Comparison of ENCODE assay signal across 18 mouse cellular contexts in the genomic region with DNA sequence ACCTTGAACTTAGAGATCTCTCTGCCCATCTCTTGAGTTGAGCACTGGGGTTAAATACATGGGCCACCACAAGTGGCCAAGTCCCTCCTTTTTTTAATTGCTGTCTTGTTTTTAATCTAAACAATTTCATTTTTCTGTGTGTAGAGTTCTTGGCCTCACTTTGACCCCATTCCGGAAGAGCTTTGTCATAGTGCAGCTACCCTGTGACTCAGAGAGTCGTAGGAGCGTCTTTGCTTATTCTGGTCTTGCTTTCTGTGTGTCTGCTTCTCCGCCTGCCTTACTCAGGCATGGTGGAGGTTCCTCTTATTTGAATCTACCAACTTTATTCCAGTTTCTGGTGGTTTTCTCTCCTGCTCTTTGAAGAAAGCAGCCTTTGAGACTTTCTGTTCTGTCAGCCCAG. TPM values are rescaled to one million over a fixed set of nuclear protein-coding genes. Genes with fewer than 3 reads are reported as not detected.
"Had no signal": no experiment of that assay in that cellular context is flagged by ENCODE, and none has a peak within 500 bp of the region (broad histone marks: within the 10 kb centered on the region; RNA-seq: fewer than 3 reads in every experiment).

No protein-coding gene starts in this region.

- H3K9me3 ChIP-seq: limb, embryonic 13.5 days; midbrain, embryonic 10.5 days; neural tube, embryonic 15.5 days; stomach, embryonic 15.5 days had no signal

- H3K27ac ChIP-seq: kidney, postnatal 0 days; layer of hippocampus, adult 2 months; limb, embryonic 13.5 days; liver, embryonic 14.5 days; midbrain, embryonic 10.5 days; neural tube, embryonic 15.5 days; stomach, embryonic 15.5 days had no signal

- H3K27me3 ChIP-seq: limb, embryonic 13.5 days; neural tube, embryonic 15.5 days; stomach, embryonic 15.5 days had no signal

- H3K9ac ChIP-seq: limb, embryonic 13.5 days; liver, embryonic 14.5 days; neural tube, embryonic 15.5 days; stomach, embryonic 15.5 days had no signal

- H3K4me2 ChIP-seq: limb, embryonic 13.5 days; neural tube, embryonic 15.5 days; stomach, embryonic 15.5 days had no signal

- H3K4me1 ChIP-seq: limb, embryonic 13.5 days; neural tube, embryonic 15.5 days; stomach, embryonic 15.5 days had no signal

- H3K36me3 ChIP-seq: limb, embryonic 13.5 days; midbrain, embryonic 10.5 days; neural tube, embryonic 15.5 days; stomach, embryonic 15.5 days had no signal

- DNase-seq: kidney, adult 11 months; kidney, adult 9 months; kidney, postnatal 4 days; left cerebral cortex, postnatal 4 days; lung, adult 18-20 months; lung, postnatal 10 days; lung, postnatal 4 days; midbrain, embryonic 14.5 days; retina, postnatal 1 day had no signal

- H3K4me3 ChIP-seq: layer of hippocampus, adult 2 months; limb, embryonic 13.5 days; midbrain, embryonic 10.5 days; myocyte; neural tube, embryonic 15.5 days; stomach, embryonic 15.5 days had no signal

RNA-seq across cellular contexts. Expression of a gene that starts 18.9 kb away (rescaled TPM):
- total RNA-seq: liver, adult 2 months had no signal
- polyA plus RNA-seq: liver, adult 2 months had no signal
